Mouse (Mus musculus): ENCODE results near the gene Gm21732.
"Not testable (repeated sequence)": the region's sequence is repeated elsewhere in the genome, so short reads cannot be mapped to it uniquely, and the experiment has no call there.

The Gm21732 gene

GRCm38 (mm10) chrY:38575591-38575990 is at the start of gene Gm21732:
Gm21732 (minus strand) TSS chrY:38575691.
- DNase-seq (ENCODE audit: low spot score) = not testable (repeated sequence)
